Mouse (Mus musculus): ENCODE measurements around the gene Frmd4b.

- no peak for TF ChIP-seq CTCF (IDR thresholded peaks at IDR 0.05; ENCODE audit: extremely low read depth, insufficient read depth, insufficient read length, insufficient replicate concordance)
- no peak for TF ChIP-seq POLR2A (IDR thresholded peaks at IDR 0.05; ENCODE audit: low read depth, low read length)
Measured at GRCm38 (mm10) chr6:97317956-97318355, 299.4 kb downstream of the Frmd4b start.
